Mouse (Mus musculus) heart, embryonic 16.5 days (tissue): ENCODE measurements around the gene Stk25. TPM values are rescaled to one million over a fixed set of nuclear protein-coding genes. Genes with fewer than 3 reads are reported as not detected.

Experiments
- ATAC-seq: fragments of 200-750 bp; cut with Nextera tagmentation; replicated peaks from 2 replicates; pipeline ENCODE4 v1.8.0; 2017; ENCODE audit warnings: moderate number of reproducible peaks; ENCODE audit not compliant: insufficient read depth, low FRiP score; ENCODE audit errors: extremely low read depth
- H3K27ac ChIP-seq: fragments of 300-500 bp; sonication (generic); 2 replicates; pipeline ENCODE4 v1.5.1; 2014; ENCODE audit warnings: mild to moderate bottlenecking, low read length, control low read depth, moderate library complexity
- H3K27me3 ChIP-seq: fragments of 300-500 bp; sonication (generic); 2 replicates; pipeline ENCODE4 v1.6.1; 2014; ENCODE audit warnings: low read length, mixed read lengths; ENCODE audit not compliant: control insufficient read depth, insufficient read depth
- H3K36me3 ChIP-seq: fragments of 300-500 bp; sonication (generic); 2 replicates; pipeline ENCODE4 v1.6.1; 2014; ENCODE audit not compliant: control insufficient read depth, insufficient read depth
- H3K4me1 ChIP-seq: fragments of 300-500 bp; sonication (generic); 2 replicates; pipeline ENCODE4 v1.6.1; 2014; ENCODE audit warnings: low read length, mixed read lengths; ENCODE audit not compliant: control insufficient read depth, insufficient read depth
- H3K4me2 ChIP-seq: fragments of 300-500 bp; sonication (generic); 2 replicates; pipeline ENCODE4 v1.6.1; 2014; ENCODE audit warnings: low read depth, mild to moderate bottlenecking, control low read depth, low read length
- H3K4me3 ChIP-seq: fragments of 300-500 bp; sonication (generic); 2 replicates; pipeline ENCODE4 v1.5.1; 2014; ENCODE audit warnings: mild to moderate bottlenecking, control low read depth, low read length
- H3K9ac ChIP-seq: fragments of 300-500 bp; sonication (generic); 2 replicates; pipeline ENCODE4 v1.6.1; 2014; ENCODE audit warnings: low read length, control low read depth
- H3K9me3 ChIP-seq: fragments of 300-500 bp; sonication (generic); replicated peaks from 2 replicates; pipeline ENCODE4 v1.6.1; 2016; ENCODE audit warnings: low read length; ENCODE audit not compliant: control insufficient read depth
- WGBS: fragments of 180-500 bp; shearing (Covaris S2); extraction: QIAGEN DNeasy Blood & Tissue Kit; methylation state at CpG from one replicate; pipeline ENCODE4 v1.1.7; 2014; 5-methylcytosine and 5-hydroxymethylcytosine counted together
- polyA plus RNA-seq: library from polyadenylated mRNA; unstranded; fragments of >200 nt; fragmentation: Nextera tagmentation; extraction: Ambion mirVana; gene quantifications from 2 replicates; pipeline ENCODE4 v1.2.1, GENCODE M21; 2015

The Stk25 gene
- polyA plus RNA-seq, 1 experiment from 2014 or later, result 158 TPM

DNA sequence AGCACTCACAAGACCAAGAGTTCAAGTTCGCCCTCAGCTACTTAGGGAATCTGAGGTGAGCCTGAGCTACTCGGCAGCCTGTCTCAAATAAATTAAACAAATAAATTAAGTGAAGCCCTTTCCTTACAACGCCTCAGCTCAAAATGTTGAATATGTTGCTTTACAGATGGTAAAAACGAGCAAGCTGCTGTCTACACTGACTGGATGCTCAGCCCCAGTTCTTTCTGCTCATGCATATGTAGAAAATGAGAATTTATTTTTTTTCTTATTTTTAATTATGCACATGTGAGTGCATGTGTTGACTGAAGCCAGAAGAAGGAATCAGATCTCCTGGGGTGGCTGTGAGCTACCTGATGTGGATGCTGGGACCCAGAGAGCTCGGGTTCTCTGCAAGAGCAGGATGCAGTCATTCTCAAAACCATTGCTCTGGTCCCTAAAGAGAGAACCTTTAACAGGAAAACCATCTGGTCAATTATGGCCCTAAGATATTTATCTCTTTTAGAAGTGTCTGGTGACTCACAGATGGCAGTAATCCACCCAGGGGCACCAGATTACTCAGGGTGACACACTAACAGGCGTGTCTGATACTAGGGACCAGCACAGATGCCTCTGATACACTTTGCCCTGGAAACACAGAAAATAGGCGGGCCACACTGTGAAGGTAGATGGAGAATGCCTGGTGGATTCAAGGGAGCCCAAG is 2.0 kb downstream of the Stk25 start:
- H3K4me1 ChIP-seq, result no peaks in the 10 kb centered on the region
- WGBS, result 65% methylated on average over 7 of the region's 7 CpGs
- no peak for ATAC-seq

DNA sequence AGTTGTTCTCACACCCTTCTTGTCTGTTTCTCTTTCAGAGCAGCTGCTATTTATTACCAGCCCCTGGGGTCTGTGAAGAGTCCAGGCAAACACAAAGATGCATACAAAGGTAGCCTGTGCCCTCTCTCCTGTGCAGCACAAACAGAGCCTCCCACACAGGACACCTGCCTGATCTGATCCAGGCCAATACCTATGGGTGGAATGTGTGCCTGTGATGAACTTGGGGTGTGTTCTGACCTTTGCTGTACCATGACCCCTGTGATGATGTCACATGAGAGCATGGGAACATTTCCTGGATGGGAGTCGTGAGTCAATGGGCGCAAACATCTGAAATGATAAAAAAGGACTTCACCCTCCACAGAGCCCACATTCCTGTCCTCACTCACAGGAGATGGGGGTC is 3.7 kb downstream of the Stk25 start:
- 48% methylated on average over 2 of the region's 2 CpGs for WGBS
- no peak for ATAC-seq
- no peaks in the 10 kb centered on the region for H3K4me1 ChIP-seq
- H3K27ac ChIP-seq, result no peak overlapping the region
- H3K27me3 ChIP-seq, result no peaks in the 10 kb centered on the region
- H3K9me3 ChIP-seq, result no peaks in the 10 kb centered on the region
- H3K4me2 ChIP-seq, result no peak overlapping the region
- H3K9ac ChIP-seq, result no peak overlapping the region
- H3K4me3 ChIP-seq, result no peak overlapping the region
- H3K36me3 ChIP-seq, result no peaks in the 10 kb centered on the region

More for the DNA sequence above, 2.0 kb downstream of the Stk25 start:
- Histone ChIP-seq H3K36me3 (no peaks in the 10 kb centered on the region), H3K27me3 (no peaks in the 10 kb centered on the region), H3K27ac (no peak overlapping the region), H3K9me3 (0 out of 2 replicates have a peak, but pooled peaks cover 8% of the 10 kb centered on the region), H3K4me3 (no peak overlapping the region), H3K9ac (no peak overlapping the region), H3K4me2 (no peak overlapping the region)

DNA sequence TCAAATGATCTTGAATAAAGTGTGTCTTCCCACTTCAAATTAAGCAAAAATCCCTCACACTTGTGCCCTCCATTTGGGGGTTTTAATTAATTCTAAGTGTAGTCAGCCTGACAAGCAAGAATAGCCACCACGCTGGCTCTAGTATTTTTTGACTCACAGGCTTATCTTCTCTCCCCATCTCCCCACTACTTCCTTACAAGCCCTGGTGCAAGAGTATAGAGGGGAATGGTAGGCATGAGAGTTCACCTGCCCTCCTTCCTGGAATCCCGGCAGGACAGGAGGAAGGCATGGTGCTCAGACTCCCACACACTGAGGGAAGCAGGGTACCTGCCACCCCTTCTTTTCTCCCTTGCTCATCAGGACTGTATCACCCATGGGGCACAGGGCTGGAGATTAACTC is 4.2 kb downstream of the Stk25 start:
- Histone ChIP-seq H3K27me3 (no peaks in the 10 kb centered on the region), H3K4me3 (no peak overlapping the region), H3K9ac (no peak overlapping the region), H3K4me2 (no peak overlapping the region), H3K27ac (no peak overlapping the region), H3K36me3 (no peaks in the 10 kb centered on the region), H3K9me3 (no peaks in the 10 kb centered on the region), H3K4me1 (no peaks in the 10 kb centered on the region)
- ATAC-seq, result no peak
- WGBS, result 31% methylated on average over 2 of the region's 2 CpGs

DNA sequence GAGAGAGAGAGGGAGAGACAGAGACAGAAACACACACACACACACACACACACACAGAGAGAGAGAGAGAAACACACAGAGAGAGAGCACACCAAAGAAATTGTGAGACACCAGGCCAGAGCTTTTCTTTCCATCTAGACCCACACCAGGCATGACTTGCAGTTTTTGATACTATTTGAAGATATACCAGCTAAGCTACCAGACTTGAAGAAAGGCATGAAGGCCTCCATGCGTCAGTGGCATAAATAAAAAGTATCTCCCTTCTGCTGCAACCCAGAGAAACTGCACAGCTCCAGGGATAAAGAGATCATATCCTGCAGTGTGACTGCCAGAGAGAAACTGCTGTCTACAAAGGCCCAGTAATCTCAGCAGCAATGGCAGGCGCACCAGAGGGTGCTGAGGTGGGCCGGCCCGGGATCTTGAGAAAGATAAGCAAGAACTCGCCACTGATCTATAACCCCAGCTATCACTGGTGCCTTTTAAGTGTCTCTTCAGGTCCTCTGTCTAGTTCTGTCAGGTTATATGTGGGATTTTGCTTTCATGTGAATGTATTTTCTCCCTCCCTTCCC is 8.8 kb downstream of the Stk25 start:
- Histone ChIP-seq H3K4me3 (no peak overlapping the region), H3K4me1 (no peaks in the 10 kb centered on the region), H3K9me3 (no peaks in the 10 kb centered on the region), H3K9ac (no peak overlapping the region), H3K4me2 (no peak overlapping the region), H3K27me3 (no peaks in the 10 kb centered on the region), H3K36me3 (no peaks in the 10 kb centered on the region), H3K27ac (no peak overlapping the region)
- no peak for ATAC-seq
- WGBS, result 51% methylated on average over 5 of the region's 5 CpGs

DNA sequence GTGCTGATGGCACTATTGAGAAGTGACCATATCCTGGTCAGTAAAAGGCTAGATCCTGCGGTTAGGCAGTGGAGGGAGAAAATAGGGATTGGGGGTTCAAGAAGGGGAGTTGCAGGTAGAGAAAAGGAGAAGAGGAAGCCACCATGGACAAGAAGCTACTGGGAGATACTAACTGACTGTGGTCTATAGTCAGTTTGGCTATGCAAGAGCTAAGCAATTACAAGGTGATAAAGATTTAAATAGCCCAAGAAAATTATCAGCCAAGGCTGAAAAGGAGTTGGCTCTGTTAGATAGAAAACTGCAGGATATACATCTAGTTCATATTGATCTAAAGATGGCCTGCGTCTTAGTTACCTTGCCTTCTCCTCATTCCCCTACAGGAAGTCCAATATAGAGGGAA is 15.8 kb downstream of the Stk25 start:
- no peak for ATAC-seq
- no peak overlapping the region for H3K4me2 ChIP-seq
- 87% methylated on average over 2 of the region's 2 CpGs for WGBS

DNA sequence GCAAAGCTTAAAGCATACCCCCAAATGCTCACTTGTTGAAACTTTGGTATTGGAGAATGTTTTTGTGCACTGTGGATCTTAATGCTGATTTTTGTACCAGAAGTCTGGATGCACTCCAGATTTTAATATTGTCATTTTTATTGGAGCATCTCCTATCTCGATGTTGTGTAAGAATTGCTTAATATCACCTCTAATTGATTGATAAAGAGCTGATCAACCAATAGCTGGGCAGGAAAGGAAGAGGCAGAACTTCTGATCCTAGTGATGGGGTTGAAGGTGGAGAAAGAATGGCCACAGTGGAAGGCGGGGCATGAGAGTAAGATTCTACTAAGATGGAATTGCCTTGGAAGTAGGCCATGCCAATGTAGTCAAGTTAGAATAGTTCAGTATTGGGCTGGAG is 16.5 kb downstream of the Stk25 start:
- Histone ChIP-seq H3K9me3 (no peaks in the 10 kb centered on the region), H3K4me1 (no peaks in the 10 kb centered on the region), H3K9ac (no peak overlapping the region), H3K27me3 (no peaks in the 10 kb centered on the region), H3K36me3 (no peaks in the 10 kb centered on the region), H3K27ac (no peak overlapping the region), H3K4me3 (no peak overlapping the region), H3K4me2 (no peak overlapping the region)
- no peak for ATAC-seq
- 88% methylated on average over 2 of the region's 2 CpGs for WGBS

More for the DNA sequence above, 15.8 kb downstream of the Stk25 start:
- H3K4me3 ChIP-seq, result no peak overlapping the region
- H3K36me3 ChIP-seq, result no peaks in the 10 kb centered on the region
- H3K9ac ChIP-seq, result no peak overlapping the region
- no peaks in the 10 kb centered on the region for H3K4me1 ChIP-seq
- no peaks in the 10 kb centered on the region for H3K9me3 ChIP-seq
- H3K27me3 ChIP-seq, result no peaks in the 10 kb centered on the region
- no peak overlapping the region for H3K27ac ChIP-seq

DNA sequence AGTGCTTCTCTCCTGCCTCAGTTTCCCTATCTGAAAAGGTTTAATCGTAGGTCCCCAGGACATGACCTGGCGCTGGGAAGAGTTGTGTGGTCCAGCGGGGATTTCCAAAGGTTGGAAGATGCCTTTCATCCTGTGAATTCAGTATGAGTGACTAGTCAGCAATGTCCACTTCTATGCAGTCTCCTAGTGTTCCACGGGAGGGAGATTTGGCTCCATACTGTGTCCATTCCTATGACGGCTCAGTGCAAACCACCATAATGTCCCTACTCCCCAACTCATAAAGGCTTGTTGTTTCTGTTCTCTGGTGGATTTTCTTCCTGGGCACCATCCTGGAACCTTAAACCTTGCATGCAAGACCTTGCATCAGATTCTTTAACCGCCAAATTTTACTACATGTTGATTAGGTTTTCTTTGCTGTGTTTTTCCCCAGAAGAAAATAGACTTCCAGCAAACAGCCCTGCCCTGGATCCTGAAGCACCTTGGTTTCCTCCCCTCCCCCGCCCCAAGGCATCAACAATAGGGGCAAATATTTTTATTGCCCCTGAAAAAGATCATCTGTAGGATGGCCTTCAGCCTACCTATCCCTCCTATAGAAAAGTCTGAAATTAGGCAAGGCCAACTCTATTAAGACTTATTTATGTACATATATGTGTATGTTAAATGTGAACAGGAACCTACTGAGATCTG is 22.1 kb downstream of the Stk25 start:
- peak; percentile 12 for ATAC-seq
- Histone ChIP-seq H3K9me3 (no peaks in the 10 kb centered on the region), H3K9ac (peak overlapping the region; percentile 81), H3K27ac (peak overlapping the region; percentile 84), H3K4me1 (peaks cover 22% of the 10 kb centered on the region), H3K36me3 (0 out of 2 replicates have a peak, but pooled peaks cover 4% of the 10 kb centered on the region), H3K4me2 (peak overlapping the region; percentile 91), H3K27me3 (no peaks in the 10 kb centered on the region), H3K4me3 (peak overlapping the region; percentile 93)
- 30% methylated on average over 7 of the region's 7 CpGs for WGBS

DNA sequence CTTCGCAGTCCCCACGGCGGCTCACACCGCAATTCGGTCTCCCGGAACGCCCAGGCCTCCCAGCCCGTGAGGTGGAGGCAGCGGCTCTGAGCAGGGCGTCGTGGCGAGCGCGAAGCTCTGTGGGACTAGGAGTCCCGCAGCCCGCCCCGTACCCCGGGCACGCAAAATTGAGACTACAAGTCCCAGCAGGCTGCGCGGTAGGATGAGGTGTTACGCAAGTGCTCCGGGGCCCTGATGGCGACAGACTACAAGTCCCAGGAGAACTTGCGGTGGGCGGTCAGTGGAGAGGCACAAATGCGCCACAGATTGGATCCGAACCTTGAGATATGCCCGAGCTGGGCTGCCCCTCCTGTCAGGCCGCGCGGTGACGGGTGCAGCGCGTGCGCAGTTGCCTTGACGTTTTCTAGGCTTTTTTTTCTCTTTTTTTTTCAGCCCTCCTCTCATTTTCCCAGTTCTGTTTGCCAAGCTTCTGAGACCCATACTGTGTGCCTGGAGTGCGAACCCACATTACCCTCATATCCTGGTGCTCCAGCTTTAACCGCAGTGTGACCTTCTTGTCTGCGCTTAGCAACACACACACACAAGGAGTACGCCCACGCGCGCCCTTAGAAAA is 22.8 kb downstream of the Stk25 start:
- peak overlapping the region; percentile 93 for H3K4me3 ChIP-seq
- 0 out of 2 replicates have a peak, but pooled peaks cover 5% of the 10 kb centered on the region for H3K36me3 ChIP-seq
- H3K27ac ChIP-seq, result peak overlapping the region; percentile 93
- no peaks in the 10 kb centered on the region for H3K27me3 ChIP-seq
- ATAC-seq, result peak; percentile 98
- peaks cover 22% of the 10 kb centered on the region for H3K4me1 ChIP-seq
- H3K9ac ChIP-seq, result peak overlapping the region; percentile 97
- H3K4me2 ChIP-seq, result peak overlapping the region; percentile 91
- H3K9me3 ChIP-seq, result no peaks in the 10 kb centered on the region
- under 1% methylated on average over 44 of the region's 44 CpGs for WGBS
